Mouse (Mus musculus) left cerebral cortex, adult 2 months (tissue): ENCODE measurements around the gene Znrf4. TPM values are rescaled to one million over a fixed set of nuclear protein-coding genes. Genes with fewer than 3 reads are reported as not detected.

Experiments
- DNase-seq, 2 experiments: peaks; one replicate each; pipeline ENCODE4 v3.0.0; 2021 to 2022; ENCODE audit warnings: low spot score in 2 of 2, mixed read lengths in 1 of 2; ENCODE audit errors: extremely low spot score in 1 of 2
- H3K27ac ChIP-seq: fragments of 200-600 bp; 2 replicates; pipeline ENCODE4 v1.8.1; 2022
- H3K4me3 ChIP-seq: fragments of 200-600 bp; 2 replicates; pipeline ENCODE4 v1.8.1; 2022
- CTCF ChIP-seq: fragments of 200-600 bp; IDR thresholded peaks from 2 replicates; pipeline ENCODE4 v1.8.1; 2022; ENCODE audit warnings: antibody characterized with exemption, mild to moderate bottlenecking, moderate library complexity
- intact Hi-C: fragments of 180-260 bp; cut with DNase I; formaldehyde crosslinking; loops from one replicate; pipeline ENCODE4 v1.15.1; 2025
- total RNA-seq, 2 experiments: library from RNA; stranded (reverse); gene quantifications; 2 replicates each; pipeline ENCODE4 v1.2.3; 2021

The Znrf4 gene
- total RNA-seq, 2 experiments from 2014 or later = not detected

- TF ChIP-seq CTCF = no peak
- Histone ChIP-seq H3K27ac (no peak overlapping the region), H3K4me3 (no peak overlapping the region)
- DNase-seq = peak; percentile 10 to 11
- intact Hi-C loops = no loop called here
Observed at GRCm38 (mm10) chr17:56547116-56547845, 35.0 kb upstream of the Znrf4 start.

GRCm38 (mm10) chr17:56546576-56546975, 34.3 kb upstream of the Znrf4 start:
- Histone ChIP-seq H3K4me3 (no peak overlapping the region), H3K27ac (no peak overlapping the region)
- intact Hi-C loops = no loop called here
- peak; percentile 6 to 7 for DNase-seq
- TF ChIP-seq CTCF = no peak

GRCm38 (mm10) chr17:56545945-56546344, 33.7 kb upstream of the Znrf4 start:
- Histone ChIP-seq H3K27ac (no peak overlapping the region), H3K4me3 (no peak overlapping the region)
- intact Hi-C loops = no loop called here
- DNase-seq = no peak
- TF ChIP-seq CTCF = no peak

GRCm38 (mm10) chr17:56544699-56545387, 32.6 kb upstream of the Znrf4 start:
- no peak for DNase-seq
- Histone ChIP-seq H3K27ac (no peak overlapping the region), H3K4me3 (no peak overlapping the region)
- intact Hi-C loops = no loop called here
- TF ChIP-seq CTCF = no peak

GRCm38 (mm10) chr17:56543684-56544224, 31.5 kb upstream of the Znrf4 start:
- peak; percentile 13; the same call in 1 of the 2 replicates for TF ChIP-seq CTCF
- DNase-seq = peak in 1 of 2 experiments; percentile 7
- intact Hi-C loops = no loop called here
- H3K4me3 ChIP-seq = no peak overlapping the region
- H3K27ac ChIP-seq = no peak overlapping the region

- no peak overlapping the region for H3K4me3 ChIP-seq
- TF ChIP-seq CTCF = no peak
- no peak for DNase-seq
- H3K27ac ChIP-seq = no peak overlapping the region
- intact Hi-C loops = no loop called here
Observed at GRCm38 (mm10) chr17:56542736-56543135, 30.5 kb upstream of the Znrf4 start.

GRCm38 (mm10) chr17:56540562-56540975, 28.3 kb upstream of the Znrf4 start:
- intact Hi-C loops = no loop called here
- H3K4me3 ChIP-seq = no peak overlapping the region
- no peak for TF ChIP-seq CTCF
- DNase-seq = no peak
- no peak overlapping the region for H3K27ac ChIP-seq

GRCm38 (mm10) chr17:56537912-56538311, 25.7 kb upstream of the Znrf4 start:
- intact Hi-C loops = no loop called here
- DNase-seq = peak in 1 of 2 experiments; percentile 11
- no peak overlapping the region for H3K27ac ChIP-seq
- H3K4me3 ChIP-seq = no peak overlapping the region
- TF ChIP-seq CTCF = peak; percentile 37

- no peak for TF ChIP-seq CTCF
- intact Hi-C loops = no loop called here
- H3K27ac ChIP-seq = no peak overlapping the region
- H3K4me3 ChIP-seq = no peak overlapping the region
- DNase-seq = no peak
Observed at GRCm38 (mm10) chr17:56536874-56537273, 24.6 kb upstream of the Znrf4 start.

- DNase-seq = peak in 1 of 2 experiments; percentile 15
- TF ChIP-seq CTCF = no peak
- intact Hi-C loops = no loop called here
- Histone ChIP-seq H3K27ac (peak overlapping the region; percentile 47; the same call in 1 of the 2 replicates), H3K4me3 (no peak overlapping the region)
Observed at GRCm38 (mm10) chr17:56536192-56536591, 24.0 kb upstream of the Znrf4 start.

GRCm38 (mm10) chr17:56524943-56525342, 12.7 kb upstream of the Znrf4 start:
- no peak for DNase-seq
- no peak for TF ChIP-seq CTCF
- no peak overlapping the region for H3K27ac ChIP-seq
- H3K4me3 ChIP-seq = no peak overlapping the region
- intact Hi-C loops = no loop called here

GRCm38 (mm10) chr17:56522744-56523143, 10.5 kb upstream of the Znrf4 start:
- intact Hi-C loops = no loop called here
- no peak for TF ChIP-seq CTCF
- DNase-seq = peak in 1 of 2 experiments; percentile 6
- no peak overlapping the region for H3K4me3 ChIP-seq
- H3K27ac ChIP-seq = no peak overlapping the region
